Mouse (Mus musculus): ENCODE results near the gene 4930550L24Rik.

4930550L24Rik gene

DNA sequence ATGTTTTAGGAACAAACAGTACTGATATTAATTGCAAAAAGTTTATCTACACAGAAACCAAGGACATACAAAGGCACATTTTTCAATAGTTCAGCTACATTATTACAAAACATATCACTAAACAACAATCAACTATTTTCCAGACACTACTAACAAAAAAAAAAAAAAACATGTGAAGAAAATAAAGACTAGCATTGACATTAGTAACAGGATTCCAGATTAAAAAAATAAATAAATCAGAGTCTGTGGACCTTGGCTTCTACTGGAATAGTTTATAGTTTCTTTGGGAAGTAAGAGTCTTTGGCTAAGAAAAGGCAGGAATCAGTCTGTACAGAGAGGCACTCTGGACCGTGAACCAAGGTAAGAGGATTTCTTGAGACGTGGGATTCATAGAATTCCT, at the start of gene 4930550L24Rik:
4930550L24Rik (plus strand) TSS at position 301 of the 400 bp plus-strand sequence.
- no peak for DNase-seq

DNA sequence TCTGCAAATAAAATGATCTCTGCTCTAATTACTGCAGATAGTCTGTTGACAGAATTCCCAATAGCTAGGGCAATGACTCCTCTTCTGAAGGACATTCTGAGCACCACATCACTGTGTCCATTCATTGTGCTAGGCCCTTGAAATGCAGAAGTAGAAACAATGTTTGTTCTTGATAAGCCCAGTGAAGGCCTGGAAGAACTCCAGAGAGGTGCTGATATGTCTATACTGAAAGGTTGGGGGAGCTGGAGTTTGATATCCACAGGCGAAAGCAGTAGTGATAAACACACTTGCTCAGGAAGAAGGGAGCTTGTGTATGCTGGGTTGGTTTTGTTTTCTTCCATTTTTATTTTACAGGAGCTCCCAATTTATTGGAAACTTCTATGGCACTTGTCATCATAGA, 8.4 kb upstream of the 4930550L24Rik start:
- no peak for DNase-seq

- DNase-seq = no peak
These were observed 58.8 kb downstream of the 4930550L24Rik start for GRCm38 (mm10) chrX:58967969-58968368.
